Mouse (Mus musculus) monocyte, adult 59 days (primary cell): Measurements from ENCODE around the gene Pvr. TPM values are rescaled to one million over a fixed set of nuclear protein-coding genes. Genes with fewer than 3 reads are reported as not detected.

Source experiments
- total RNA-seq, 2 experiments: library from RNA; stranded (reverse); gene quantifications; one replicate each; pipeline ENCODE4 v1.2.4; 2023

Pvr gene
- total RNA-seq, result 10 to 100 TPM; 22.2 to 29.1 TPM

GRCm38 (mm10) chr7:19920506-19921261 is at the start of gene Pvr:
Gene Pvr (minus strand): TSS chr7:19921160.

GRCm38 (mm10) chr7:19964985-19965579 is 44.1 kb upstream of the Pvr start, which contains the start of gene Ceacam20:
Gene Ceacam20 (plus strand): TSS chr7:19965412.

GRCm38 (mm10) chr7:19950589-19950988 is 29.6 kb upstream of the Pvr start, which contains the start of gene Igsf23:
Gene Igsf23 (minus strand): TSS chr7:19950756.

GRCm38 (mm10) chr7:19887849-19888248 is 33.1 kb downstream of the Pvr start, which contains the start of gene Ceacam19:
Gene Ceacam19 (minus strand): TSS chr7:19887965.

GRCm38 (mm10) chr7:19861199-19861598 is 59.8 kb downstream of the Pvr start, which contains the start of gene Ceacam16:
Gene Ceacam16 (minus strand): TSS chr7:19861299.

Other genes starting within 250 kb of the Pvr start
- 100 to 1,000 TPM; 138 to 244 TPM for gene Apoc2, start 243.2 kb downstream of the Pvr start, total RNA-seq
- not detected for gene Gm44805, start 239.7 kb downstream of the Pvr start, total RNA-seq
- gene Apoc4, start 239.7 kb downstream of the Pvr start, total RNA-seq, result not detected
- 10 to 100 TPM; 79.5 to 84.6 TPM for gene Apoc1, start 228.5 kb downstream of the Pvr start, total RNA-seq
- gene Apoe, start 222.0 kb downstream of the Pvr start, total RNA-seq, result 1,000 to 10,000 TPM; 1,850 to 1,922 TPM
- gene Tomm40, start 205.7 kb downstream of the Pvr start, total RNA-seq, result 10 to 100 TPM; 31.1 to 33.4 TPM
- gene Nectin2, start 170.7 kb downstream of the Pvr start, total RNA-seq, result 1 to 10 TPM in 1 of 2 experiments, under 1 TPM in 1; 0.91 to 2.5 TPM
- under 1 TPM; 0.76 to 0.97 TPM for gene Bcam, start 150.1 kb downstream of the Pvr start, total RNA-seq
- not detected for gene Cblc, start 124.4 kb downstream of the Pvr start, total RNA-seq
- gene Bcl3, start 98.4 kb downstream of the Pvr start, total RNA-seq, result 10 to 100 TPM; 71.7 to 91.9 TPM
- gene Gm19345, start 69.2 kb downstream of the Pvr start, total RNA-seq, result not detected
- 1 to 10 TPM; 1.9 to 2.9 TPM for gene Ceacam16, start 59.9 kb downstream of the Pvr start, total RNA-seq
- gene Ceacam19, start 33.2 kb downstream of the Pvr start, total RNA-seq, result 1 to 10 TPM; 2.4 to 2.7 TPM
- not detected for gene Igsf23, start 29.6 kb upstream of the Pvr start, total RNA-seq
- gene Ceacam20, start 44.3 kb upstream of the Pvr start, total RNA-seq, result not detected
- gene Nlrp9b, start 70.3 kb upstream of the Pvr start, total RNA-seq, result not detected
- gene Vmn1r91, start 178.5 kb upstream of the Pvr start, total RNA-seq, result not detected
- gene Gm16442, start 201.4 kb upstream of the Pvr start, total RNA-seq, result not detected
- not detected for gene Vmn1r93, start 217.9 kb upstream of the Pvr start, total RNA-seq
- not detected for gene Vmn1r94, start 247.2 kb upstream of the Pvr start, total RNA-seq